17 mouse cellular contexts compared by ENCODE assay signal in the genomic region with DNA sequence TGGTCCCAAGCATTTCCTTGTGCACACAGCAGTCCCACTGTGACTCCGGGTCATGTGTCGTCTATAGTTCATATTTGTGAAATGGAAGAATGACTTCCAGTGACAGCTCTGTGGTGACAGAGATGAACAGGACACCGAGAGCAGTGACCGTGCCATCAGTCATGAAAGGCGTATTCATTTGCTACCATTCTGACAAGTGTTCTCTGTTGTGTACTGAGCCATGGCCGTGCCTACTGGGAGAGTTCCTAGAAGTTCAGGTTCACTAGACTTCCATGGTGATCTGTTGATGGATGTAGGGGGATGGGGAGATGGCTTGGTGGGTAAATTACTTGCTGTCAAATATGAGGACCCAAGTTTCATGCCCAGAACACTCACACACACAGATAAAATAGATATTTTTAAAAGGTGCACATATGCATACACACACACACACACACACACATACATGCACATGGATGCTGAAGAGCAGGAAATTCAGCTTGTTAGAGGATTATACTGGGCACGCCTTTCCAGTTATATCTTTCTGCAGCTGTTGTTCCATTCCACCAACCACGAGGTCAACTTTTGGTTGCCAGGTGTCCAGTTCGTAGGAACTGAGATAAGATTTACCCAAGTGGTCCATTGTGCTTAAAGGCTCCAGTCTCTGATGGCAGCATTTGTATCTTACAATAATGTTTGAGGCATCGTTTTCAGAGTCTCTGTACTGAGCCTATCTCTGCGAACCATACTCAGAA. TPM values are rescaled to one million over a fixed set of nuclear protein-coding genes. Genes with fewer than 3 reads are reported as not detected.
DNase-seq lines count a peak whose midpoint lies in the region; ATAC-seq and TF ChIP-seq lines count a peak whose summit lies in the region.
"Had no signal": no experiment of that assay in that cellular context is flagged by ENCODE, and none has a peak within 500 bp of the region (broad histone marks: within the 10 kb centered on the region; RNA-seq: fewer than 3 reads in every experiment).

No protein-coding gene starts in this region.

- TF ChIP-seq POLR2A in CH12.LX (IDR thresholded peaks at IDR 0.05; ENCODE audit: low read depth, low read length) (no peak), myocyte (IDR thresholded peaks at IDR 0.05; ENCODE audit: insufficient read length, low read depth) (no peak)

- in situ Hi-C loops in CH12.LX (cut with MboI; ENCODE audit: low pct_ligation_motif_present, low pct_unique_long_range_greater_than_20kb, low sequenced_read_pairs): no loop called here

- dilution Hi-C loops in CH12.LX (cut with MboI; ENCODE audit: extremely low pct_ligation_motif_present, extremely low pct_unique_long_range_greater_than_20kb, low sequenced_read_pairs): no loop called here

- no peak overlapping the region for H3K4me2 ChIP-seq in kidney, embryonic 16.5 days (replicated peaks; ENCODE audit: low read depth, low read length)
- no peak overlapping the region for H3K4me2 ChIP-seq in CH12.LX (ENCODE audit: insufficient read depth, low read depth, poor library complexity, severe bottlenecking)
- no peak overlapping the region for H3K4me2 ChIP-seq in myocyte (ENCODE audit: low read depth)
- H3K4me2 ChIP-seq: embryonic facial prominence, embryonic 12.5 days; forebrain, embryonic 15.5 days; heart, embryonic 13.5 days had no signal

- TF ChIP-seq RAD21 in CH12.LX (IDR thresholded peaks at IDR 0.05; ENCODE audit: low read depth, low read length): no peak

- H3K4me1 ChIP-seq in heart, embryonic 10.5 days: peaks cover 11% of the 10 kb centered on the region; the same call in 1 of the 2 replicates
- H3K4me1 ChIP-seq in kidney, embryonic 16.5 days (ENCODE audit: insufficient read depth, low read length): no peaks in the 10 kb centered on the region
- peaks cover 3 to 26% of the 10 kb centered on the region in 2 experiments for H3K4me1 ChIP-seq in CH12.LX (ENCODE audit: control insufficient read depth in 1 of 2, insufficient read depth in 2 of 2)
- H3K4me1 ChIP-seq: embryonic facial prominence, embryonic 12.5 days; forebrain, embryonic 15.5 days had no signal

- no peaks in the 10 kb centered on the region for H3K36me3 ChIP-seq in heart, embryonic 10.5 days
- no peaks in the 10 kb centered on the region for H3K36me3 ChIP-seq in kidney, embryonic 16.5 days (ENCODE audit: insufficient read depth, low read length)
- H3K36me3 ChIP-seq in CH12.LX (replicated peaks in 1 of 2; ENCODE audit: control insufficient read depth in 1 of 2, insufficient read depth in 1 of 2, low read length in 1 of 2) (no peaks in the 10 kb centered on the region), myocyte (ENCODE audit: control insufficient read depth, insufficient read depth) (no peaks in the 10 kb centered on the region)
- H3K36me3 ChIP-seq: embryonic facial prominence, embryonic 12.5 days; forebrain, embryonic 15.5 days; heart, embryonic 13.5 days had no signal

- H3K9me3 ChIP-seq in heart, embryonic 10.5 days: no peaks in the 10 kb centered on the region
- no peaks in the 10 kb centered on the region for H3K9me3 ChIP-seq in kidney, embryonic 16.5 days (ENCODE audit: low read length)
- H3K9me3 ChIP-seq in CH12.LX (replicated peaks; ENCODE audit: low read length): peaks cover under 1% of the 10 kb centered on the region
- H3K9me3 ChIP-seq: embryonic facial prominence, embryonic 12.5 days; forebrain, embryonic 15.5 days; heart, embryonic 13.5 days had no signal

- peak; percentile 84 for TF ChIP-seq EP300 in CH12.LX (IDR thresholded peaks at IDR 0.05; ENCODE audit: low read length)

- H3K9ac ChIP-seq in kidney, embryonic 16.5 days (replicated peaks; ENCODE audit: low read length): no peak overlapping the region
- no peak overlapping the region for H3K9ac ChIP-seq in CH12.LX (ENCODE audit: insufficient read depth, low read depth)
- H3K9ac ChIP-seq: embryonic facial prominence, embryonic 12.5 days; forebrain, embryonic 15.5 days; heart, embryonic 13.5 days had no signal

- peak; percentile 79; the same call in 1 of the 2 replicates for ATAC-seq in kidney, embryonic 16.5 days (ENCODE audit: low FRiP score, low TSS enrichment)
- ATAC-seq: forebrain, embryonic 15.5 days; hindbrain, postnatal 0 days had no signal

- WGBS in heart, embryonic 10.5 days: 74% methylated on average over 11 of the region's 11 CpGs
- 61% methylated on average over 11 of the region's 11 CpGs for WGBS in kidney, embryonic 16.5 days

- no peak overlapping the region for H3ac ChIP-seq in myocyte (ENCODE audit: control insufficient read depth, insufficient read length)

- DNase-seq in heart, adult 11 months: peak; percentile 85
- DNase-seq in heart, embryonic 10.5 days (ENCODE audit: low spot score): no peak
- DNase-seq in kidney, postnatal 36 days: no peak
- DNase-seq in CH12.LX (ENCODE audit: extremely low read depth): peak; percentile 44
- DNase-seq: adrenal gland, adult 2 months; adrenal gland, postnatal 25 days; cerebellum, adult 2 months; cerebellum, postnatal 10 days; embryo, embryonic 11 days; gastrocnemius, postnatal 14 days; heart, postnatal 36 days had no signal

- TF ChIP-seq CTCF in CH12.LX (conservative IDR thresholded peaks at IDR 0.05 in 1 of 2, IDR thresholded peaks at IDR 0.05 in 1 of 2; ENCODE audit: low read depth in 2 of 2, low read length in 2 of 2): no peak

- no peak overlapping the region for H3K27ac ChIP-seq in heart, embryonic 10.5 days
- no peak overlapping the region for H3K27ac ChIP-seq in kidney, embryonic 16.5 days (ENCODE audit: low read length)
- no peak overlapping the region for H3K27ac ChIP-seq in CH12.LX (ENCODE audit: insufficient read depth, low read depth)
- H3K27ac ChIP-seq: embryonic facial prominence, embryonic 12.5 days; forebrain, embryonic 15.5 days; heart, embryonic 13.5 days; hindbrain, postnatal 0 days had no signal

- no peak overlapping the region for H3K4me3 ChIP-seq in heart, embryonic 10.5 days
- H3K4me3 ChIP-seq in kidney, embryonic 16.5 days (ENCODE audit: low read length): no peak overlapping the region
- H3K4me3 ChIP-seq in CH12.LX (replicated peaks in 1 of 3; ENCODE audit: low read depth in 2 of 3, low read length in 2 of 3, poor library complexity in 1 of 3) (no peak overlapping the region), myocyte (no peak overlapping the region)
- H3K4me3 ChIP-seq: embryonic facial prominence, embryonic 12.5 days; forebrain, embryonic 15.5 days; heart, embryonic 13.5 days had no signal

- H3K27me3 ChIP-seq in heart, embryonic 10.5 days (ENCODE audit: insufficient read depth, poor library complexity, severe bottlenecking): no peaks in the 10 kb centered on the region
- no peaks in the 10 kb centered on the region for H3K27me3 ChIP-seq in kidney, embryonic 16.5 days (ENCODE audit: insufficient read depth, low read length)
- no peaks in the 10 kb centered on the region for H3K27me3 ChIP-seq in CH12.LX (replicated peaks)
- no peaks in the 10 kb centered on the region for H3K27me3 ChIP-seq in myocyte (ENCODE audit: control insufficient read depth, insufficient read depth, insufficient read length)
- H3K27me3 ChIP-seq: embryonic facial prominence, embryonic 12.5 days; forebrain, embryonic 15.5 days; heart, embryonic 13.5 days had no signal

- no peaks in the 10 kb centered on the region for H3K79me2 ChIP-seq in CH12.LX (replicated peaks; ENCODE audit: control insufficient read depth, extremely low read depth, insufficient read depth, poor library complexity, severe bottlenecking)
- H3K79me2 ChIP-seq in myocyte (ENCODE audit: control insufficient read depth, insufficient read depth): no peaks in the 10 kb centered on the region

TF ChIP-seq in CH12.LX, 34 proteins besides CTCF, POLR2A, EP300 and RAD21 (continues in another document):
- no peak for TF ChIP-seq CHD1 (IDR thresholded peaks at IDR 0.05; ENCODE audit: low read depth, low read length)
- no peak for TF ChIP-seq SIN3A (IDR thresholded peaks at IDR 0.05; ENCODE audit: low read length)
- TF ChIP-seq USF1 (IDR thresholded peaks at IDR 0.05; ENCODE audit: low read depth, low read length): no peak
- TF ChIP-seq ZC3H11A (IDR thresholded peaks at IDR 0.05; ENCODE audit: low read depth, low read length): no peak
- no peak for TF ChIP-seq PAX5 (IDR thresholded peaks at IDR 0.05; ENCODE audit: low read length)
- peak; percentile 50; the same call in 1 of the 2 replicates for TF ChIP-seq ETS1 (conservative IDR thresholded peaks at IDR 0.05; ENCODE audit: low read depth, low read length)
- TF ChIP-seq NELFE (IDR thresholded peaks at IDR 0.05; ENCODE audit: low read depth, low read length): no peak
- no peak for TF ChIP-seq E2F4 (IDR thresholded peaks at IDR 0.05; ENCODE audit: insufficient replicate concordance, low read depth, low read length)
- TF ChIP-seq UBTF (IDR thresholded peaks at IDR 0.05; ENCODE audit: low read depth, low read length): no peak
- no peak for TF ChIP-seq ELF1 (IDR thresholded peaks at IDR 0.05; ENCODE audit: low read depth, low read length)
- TF ChIP-seq MEF2A (IDR thresholded peaks at IDR 0.05; ENCODE audit: borderline replicate concordance, low read depth, low read length): 0 out of 2 replicates have a peak, but pooled peaks have one; percentile 32

TF ChIP-seq in myocyte, 11 proteins besides CTCF, POLR2A, EP300 and RAD21:
- TF ChIP-seq CEBPB (IDR thresholded peaks at IDR 0.05; ENCODE audit: insufficient read depth, poor library complexity, severe bottlenecking): no peak
- TF ChIP-seq TCF3 (IDR thresholded peaks at IDR 0.05; ENCODE audit: insufficient read length, low read depth): no peak
- TF ChIP-seq MYOD1 (IDR thresholded peaks at IDR 0.05; ENCODE audit: control insufficient read depth in 1 of 3, insufficient read length in 2 of 3, low read depth in 2 of 3): peak; percentile 20 to 74 (median 39)
- TF ChIP-seq TCF12 (IDR thresholded peaks at IDR 0.05; ENCODE audit: insufficient read depth, poor library complexity, severe bottlenecking): no peak
- peak in 2 of 3 experiments; percentile 30 to 83 for TF ChIP-seq MYOG (IDR thresholded peaks at IDR 0.05; ENCODE audit: control insufficient read depth in 1 of 3, insufficient read depth in 1 of 3, insufficient read length in 2 of 3, low read depth in 2 of 3)

RNA-seq across cellular contexts. Expression of a gene that starts 9.3 kb away (rescaled TPM):
- polyA plus RNA-seq in heart, embryonic 10.5 days (2016; fragmentation: Nextera tagmentation; extraction: Ambion mirVana): 9.1 and 13.6 TPM in 2 replicates
- 11.9 and 14.2 TPM in 2 replicates for polyA plus RNA-seq in kidney, embryonic 16.5 days (2015; fragmentation: Nextera tagmentation; extraction: Ambion mirVana)
- total RNA-seq in CH12.LX (2012; rRNA removed): 40.6 and 42.9 TPM in 2 replicates
- total RNA-seq in CH12.LX (2014; rRNA removed): 77.5 and 94.4 TPM in 2 replicates
- 65.4 and 67.3 TPM in 2 replicates for polyA plus RNA-seq in CH12.LX (2012; ENCODE audit: insufficient read length, low read depth)
- 4.6 TPM for polyA plus RNA-seq in myocyte (2012; fragmentation: generic; extraction: Trizol)

Comparison
In these comparisons a context has a peak if more than half of its experiments do, and no peak if none do; other contexts are left out.
1. DNase-seq: peak in heart, adult 11 months (single experiment) and CH12.LX (single experiment); none in heart, embryonic 10.5 days (single experiment) and kidney, postnatal 36 days (0 of 2).